Mouse (Mus musculus) embryonic facial prominence, embryonic 12.5 days (tissue): ENCODE measurements around the gene Chd5. TPM values are rescaled to one million over a fixed set of nuclear protein-coding genes. Genes with fewer than 3 reads are reported as not detected.

Experiments
- ATAC-seq: fragments of 200-750 bp; cut with Nextera tagmentation; 2 replicates; pipeline ENCODE4 v1.8.0; 2017; ENCODE audit not compliant: insufficient number of reproducible peaks, insufficient read depth, low FRiP score, low TSS enrichment
- H3K27ac ChIP-seq: fragments of 300-500 bp; sonication (generic); 2 replicates; pipeline ENCODE4 v1.5.1; 2016; ENCODE audit warnings: mild to moderate bottlenecking
- H3K27me3 ChIP-seq: fragments of 300-500 bp; sonication (generic); 2 replicates; pipeline ENCODE4 v1.6.1; 2016; ENCODE audit warnings: mild to moderate bottlenecking, moderate library complexity
- H3K36me3 ChIP-seq: fragments of 300-500 bp; sonication (generic); 2 replicates; pipeline ENCODE4 v1.6.1; 2016; ENCODE audit warnings: mild to moderate bottlenecking
- H3K4me1 ChIP-seq: fragments of 300-500 bp; sonication (generic); 2 replicates; pipeline ENCODE4 v1.6.1; 2016
- H3K4me2 ChIP-seq: fragments of 300-500 bp; sonication (generic); replicated peaks from 2 replicates; pipeline ENCODE4 v1.6.1; 2016; ENCODE audit warnings: mild to moderate bottlenecking, moderate library complexity
- H3K4me3 ChIP-seq: fragments of 300-500 bp; sonication (generic); 2 replicates; pipeline ENCODE4 v1.5.1; 2016; ENCODE audit warnings: mild to moderate bottlenecking
- H3K9ac ChIP-seq: fragments of 300-500 bp; sonication (generic); 2 replicates; pipeline ENCODE4 v1.6.1; 2016; ENCODE audit warnings: mild to moderate bottlenecking, moderate library complexity
- H3K9me3 ChIP-seq: fragments of 300-500 bp; sonication (generic); 2 replicates; pipeline ENCODE4 v1.6.1; 2016; ENCODE audit warnings: mild to moderate bottlenecking, moderate library complexity
- WGBS: fragments of 180-500 bp; shearing (Covaris S2); methylation state at CpG from one replicate; pipeline ENCODE4 v1.1.7; 2016; 5-methylcytosine and 5-hydroxymethylcytosine counted together
- polyA plus RNA-seq: library from polyadenylated mRNA; unstranded; fragments of >200 nt; fragmentation: Nextera tagmentation; extraction: Ambion mirVana; gene quantifications from 2 replicates; pipeline ENCODE4 v1.2.1, GENCODE M21; 2016

The Chd5 gene
- polyA plus RNA-seq, 1 experiment from 2014 or later, result 0.46 TPM

DNA sequence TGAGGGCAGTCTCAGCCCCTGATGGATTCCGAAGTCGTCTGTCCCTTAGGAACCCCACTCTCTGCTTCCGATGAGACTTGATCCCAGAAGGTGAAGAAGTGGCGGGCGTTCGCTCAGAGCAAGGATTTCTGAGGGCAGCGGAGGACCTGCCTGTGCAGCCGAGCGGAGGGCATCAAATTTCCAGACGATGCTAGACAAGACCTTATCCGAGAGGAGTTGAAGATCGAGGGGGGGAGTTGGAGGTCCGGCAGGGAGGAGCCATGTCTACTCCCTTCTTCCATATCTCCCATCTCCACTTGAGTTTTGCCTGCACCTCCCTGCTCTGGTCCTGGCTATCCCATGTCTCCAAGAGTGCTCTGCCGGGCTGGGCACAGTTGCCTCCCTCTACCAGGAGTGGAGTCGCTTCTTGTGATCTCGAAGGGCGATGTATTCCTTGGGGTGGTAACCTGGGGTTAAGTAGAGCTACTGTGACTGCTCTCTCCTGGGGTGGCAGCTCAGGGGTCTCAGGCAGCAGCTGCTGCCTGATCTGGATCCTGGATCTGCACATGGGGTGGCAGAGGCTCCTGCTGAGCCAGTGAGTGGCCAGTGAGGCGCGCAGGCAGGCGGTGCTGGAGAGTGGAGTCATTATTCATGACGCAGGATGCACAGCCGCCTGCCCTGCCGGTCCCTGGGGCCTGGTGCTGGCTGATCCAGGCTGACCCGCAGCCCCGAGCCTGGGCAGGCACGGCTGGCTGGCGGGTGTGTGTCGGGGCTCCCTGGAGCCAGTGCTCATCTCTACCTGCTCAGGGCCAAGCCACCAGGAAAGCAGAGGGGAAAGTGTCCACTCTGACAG, 80.0 kb downstream of the Chd5 start:
- ATAC-seq, result no peak
- no peaks in the 10 kb centered on the region for H3K4me1 ChIP-seq
- H3K4me3 ChIP-seq, result no peak overlapping the region
- no peaks in the 10 kb centered on the region for H3K9me3 ChIP-seq
- H3K4me2 ChIP-seq, result no peak overlapping the region
- no peak overlapping the region for H3K27ac ChIP-seq
- no peaks in the 10 kb centered on the region for H3K27me3 ChIP-seq
- no peaks in the 10 kb centered on the region for H3K36me3 ChIP-seq
- no peak overlapping the region for H3K9ac ChIP-seq
- 30% methylated on average over 28 of the region's 28 CpGs for WGBS

DNA sequence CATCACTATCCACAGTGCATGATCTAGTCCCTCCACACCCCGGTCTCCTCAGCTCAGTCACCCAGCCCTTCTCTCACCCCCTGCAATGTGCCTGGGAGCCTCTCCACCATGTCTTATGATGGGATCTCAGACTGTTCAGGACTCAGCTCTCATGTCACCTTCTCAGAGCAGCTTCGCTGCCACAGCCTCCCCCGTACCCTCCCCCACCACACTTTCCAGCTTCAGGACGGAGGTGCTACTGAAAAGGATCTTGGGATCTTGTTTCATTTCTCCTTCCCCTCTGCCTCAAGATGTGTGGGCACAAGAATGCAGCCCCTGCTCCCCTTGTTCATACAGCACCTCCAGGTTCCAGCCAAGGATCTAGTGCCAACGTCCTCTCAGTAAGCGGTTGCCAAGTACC, 85.1 kb downstream of the Chd5 start:
- H3K9me3 ChIP-seq, result no peaks in the 10 kb centered on the region
- H3K4me2 ChIP-seq, result no peak overlapping the region
- WGBS, result 87% methylated on average over 6 of the region's 6 CpGs
- no peaks in the 10 kb centered on the region for H3K36me3 ChIP-seq
- ATAC-seq, result no peak
- no peak overlapping the region for H3K4me3 ChIP-seq
- H3K4me1 ChIP-seq, result no peaks in the 10 kb centered on the region
- no peaks in the 10 kb centered on the region for H3K27me3 ChIP-seq
- H3K27ac ChIP-seq, result no peak overlapping the region
- H3K9ac ChIP-seq, result no peak overlapping the region

DNA sequence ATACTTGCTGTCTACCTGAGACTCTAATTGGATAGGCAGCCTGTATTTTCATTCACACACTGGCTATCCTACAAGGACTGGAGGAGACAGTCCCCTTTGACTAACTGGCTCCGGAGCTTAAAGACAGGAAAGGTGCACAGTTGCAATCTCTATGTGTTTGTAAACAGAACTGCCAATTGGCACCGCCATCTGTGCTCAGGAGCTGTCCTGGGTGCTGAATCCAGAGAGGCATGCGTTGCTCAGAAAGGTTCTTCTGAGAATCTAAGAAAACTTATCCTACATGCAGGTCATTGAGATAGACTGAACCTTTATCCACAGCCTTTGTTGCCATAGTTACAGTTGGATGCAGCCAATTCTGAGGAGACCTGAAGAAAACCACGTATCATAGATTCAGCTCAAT, 85.9 kb downstream of the Chd5 start:
- no peak overlapping the region for H3K9ac ChIP-seq
- no peak overlapping the region for H3K27ac ChIP-seq
- H3K4me3 ChIP-seq, result no peak overlapping the region
- no peaks in the 10 kb centered on the region for H3K4me1 ChIP-seq
- H3K27me3 ChIP-seq, result no peaks in the 10 kb centered on the region
- H3K36me3 ChIP-seq, result no peaks in the 10 kb centered on the region
- no peak overlapping the region for H3K4me2 ChIP-seq
- WGBS, result 36% methylated on average over 4 of the region's 4 CpGs
- H3K9me3 ChIP-seq, result no peaks in the 10 kb centered on the region
- ATAC-seq, result no peak

DNA sequence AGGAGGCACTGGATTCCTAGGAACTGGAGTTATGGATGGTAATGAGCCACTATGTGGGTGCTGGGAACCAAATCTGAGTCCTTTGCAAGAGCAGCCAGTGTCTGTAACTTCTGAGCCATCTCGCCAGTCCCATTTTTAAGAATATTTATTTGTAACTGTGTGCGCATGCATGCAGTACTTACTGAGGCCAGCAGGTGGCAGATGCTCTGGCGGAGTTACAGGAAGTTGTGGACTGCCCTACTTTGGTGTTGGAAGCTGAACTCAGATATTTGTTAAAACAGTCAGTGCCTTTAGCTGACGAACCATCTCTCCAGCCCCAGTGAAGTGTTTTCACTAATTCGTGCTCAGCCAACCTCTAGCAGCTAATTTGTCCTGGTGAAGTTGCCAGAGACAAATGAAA, 86.5 kb downstream of the Chd5 start:
- H3K27me3 ChIP-seq, result no peaks in the 10 kb centered on the region
- 66% methylated on average over 5 of the region's 5 CpGs for WGBS
- no peaks in the 10 kb centered on the region for H3K4me1 ChIP-seq
- H3K36me3 ChIP-seq, result no peaks in the 10 kb centered on the region
- no peaks in the 10 kb centered on the region for H3K9me3 ChIP-seq
- H3K4me3 ChIP-seq, result no peak overlapping the region
- no peak overlapping the region for H3K9ac ChIP-seq
- H3K4me2 ChIP-seq, result no peak overlapping the region
- no peak overlapping the region for H3K27ac ChIP-seq
- no peak for ATAC-seq

DNA sequence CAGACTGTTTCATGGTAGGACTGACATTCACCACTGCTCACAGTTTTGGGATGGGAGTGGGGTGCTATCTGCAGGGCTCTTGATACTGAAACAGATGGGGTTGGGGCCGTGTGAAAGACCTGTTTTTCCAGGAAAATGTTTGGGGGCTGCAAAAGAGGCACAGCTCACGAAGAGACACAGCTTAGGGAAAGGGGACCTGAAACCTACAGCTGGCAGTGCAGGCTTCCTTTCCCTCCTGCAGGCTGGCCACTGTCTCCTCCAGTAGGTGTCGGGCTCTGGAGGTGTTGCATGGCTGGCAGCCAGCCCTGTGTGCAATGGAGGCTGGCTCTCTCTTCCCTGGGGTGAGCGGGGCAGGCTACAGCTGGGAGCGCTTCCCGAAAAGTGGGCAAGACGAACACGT, 89.8 kb downstream of the Chd5 start:
- no peak for ATAC-seq
- 48% methylated on average over 8 of the region's 8 CpGs for WGBS
- H3K27ac ChIP-seq, result no peak overlapping the region
- H3K4me1 ChIP-seq, result no peaks in the 10 kb centered on the region
- H3K4me3 ChIP-seq, result no peak overlapping the region
- H3K36me3 ChIP-seq, result no peaks in the 10 kb centered on the region
- 0 out of 2 replicates have a peak, but pooled peaks cover 3% of the 10 kb centered on the region for H3K27me3 ChIP-seq
- H3K9me3 ChIP-seq, result no peaks in the 10 kb centered on the region
- no peak overlapping the region for H3K9ac ChIP-seq
- H3K4me2 ChIP-seq, result no peak overlapping the region

DNA sequence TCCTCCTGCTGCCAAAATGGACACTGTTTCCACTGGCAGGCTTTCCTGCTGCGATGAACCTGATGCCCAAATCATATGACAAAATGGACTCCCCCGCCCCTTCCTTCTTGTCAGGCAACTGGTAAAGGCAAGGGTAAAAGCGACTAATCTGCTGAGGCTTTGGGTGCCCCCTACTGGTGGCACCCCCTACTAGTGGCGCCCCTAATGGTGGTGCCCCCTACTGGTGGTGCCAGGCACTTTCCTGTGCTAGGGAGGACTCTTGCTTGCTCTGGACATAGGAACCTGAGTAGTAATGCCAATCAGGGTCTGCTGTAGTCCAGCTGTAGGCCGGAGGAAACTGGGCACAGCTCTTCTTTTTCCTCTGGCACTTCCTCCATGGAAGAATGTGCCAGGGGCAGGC, 93.9 kb downstream of the Chd5 start:
- Histone ChIP-seq H3K9ac (no peak overlapping the region), H3K36me3 (no peaks in the 10 kb centered on the region), H3K9me3 (no peaks in the 10 kb centered on the region), H3K4me1 (0 out of 2 replicates have a peak, but pooled peaks cover 7% of the 10 kb centered on the region), H3K4me3 (no peak overlapping the region), H3K27me3 (0 out of 2 replicates have a peak, but pooled peaks cover 3% of the 10 kb centered on the region), H3K27ac (no peak overlapping the region), H3K4me2 (no peak overlapping the region)
- ATAC-seq, result no peak
- WGBS, result 46% methylated on average over 5 of the region's 5 CpGs

DNA sequence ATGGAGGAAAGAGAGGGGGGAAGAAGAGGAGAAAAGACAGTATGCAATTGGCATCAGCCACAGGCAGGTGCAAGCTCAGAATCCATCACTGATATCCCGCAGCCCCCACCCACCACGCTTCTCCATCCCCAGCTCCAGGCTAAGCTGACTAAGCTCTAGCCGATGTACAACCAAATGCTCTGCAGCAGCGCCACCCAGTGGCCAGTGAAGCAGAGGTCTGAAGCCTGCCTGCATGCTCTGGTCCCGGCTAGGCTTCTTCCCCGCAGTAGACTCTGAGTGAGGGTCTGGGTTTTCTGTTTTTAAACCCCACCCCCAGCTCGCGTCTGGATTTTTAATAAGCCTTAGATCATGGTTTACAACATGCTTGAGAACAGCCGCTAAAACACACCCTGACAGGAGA, 96.4 kb downstream of the Chd5 start:
- Histone ChIP-seq H3K27ac (no peak overlapping the region), H3K4me3 (no peak overlapping the region), H3K9me3 (no peaks in the 10 kb centered on the region), H3K4me2 (peak overlapping the region; percentile 45), H3K9ac (no peak overlapping the region), H3K4me1 (0 out of 2 replicates have a peak, but pooled peaks cover 7% of the 10 kb centered on the region), H3K27me3 (0 out of 2 replicates have a peak, but pooled peaks cover 3% of the 10 kb centered on the region), H3K36me3 (no peaks in the 10 kb centered on the region)
- WGBS, result 3% methylated on average over 9 of the region's 9 CpGs
- 0 out of 2 replicates have a peak, but pooled peaks have one; percentile 57 for ATAC-seq

DNA sequence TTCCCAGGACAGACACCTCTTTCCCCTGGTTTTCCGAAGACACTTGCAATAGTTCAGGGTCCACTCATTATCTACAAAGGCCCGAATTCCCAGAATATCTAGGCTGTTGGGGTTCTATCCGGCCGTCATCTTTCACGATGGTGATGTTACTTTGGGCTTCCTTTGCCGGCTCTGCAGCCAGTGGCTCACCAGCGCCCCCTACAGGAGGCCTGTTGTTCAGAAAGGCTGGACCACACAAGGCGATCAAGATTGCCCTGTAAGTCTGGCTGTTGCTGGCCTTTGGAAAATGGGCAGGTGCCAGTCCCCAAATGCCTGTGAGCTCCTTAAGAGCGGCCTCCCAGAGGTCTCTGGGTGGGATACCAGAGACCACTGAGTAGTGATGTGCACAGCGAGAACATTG, 96.8 kb downstream of the Chd5 start:
- H3K27ac ChIP-seq, result no peak overlapping the region
- WGBS, result 14% methylated on average over 10 of the region's 10 CpGs
- peak overlapping the region; percentile 45 for H3K4me2 ChIP-seq
- no peak for ATAC-seq
- no peaks in the 10 kb centered on the region for H3K9me3 ChIP-seq
- no peaks in the 10 kb centered on the region for H3K36me3 ChIP-seq
- no peak overlapping the region for H3K4me3 ChIP-seq
- 0 out of 2 replicates have a peak, but pooled peaks cover 7% of the 10 kb centered on the region for H3K4me1 ChIP-seq
- H3K27me3 ChIP-seq, result 0 out of 2 replicates have a peak, but pooled peaks cover 3% of the 10 kb centered on the region
- H3K9ac ChIP-seq, result no peak overlapping the region

Other genes starting within 250 kb of the Chd5 start
- 1.1 and 2.1 TPM in 2 replicates for gene Tnfrsf25, start 222.7 kb upstream of the Chd5 start, polyA plus RNA-seq
- 6.4 and 6.6 TPM in 2 replicates for gene Espn, start 186.3 kb upstream of the Chd5 start, polyA plus RNA-seq
- 0.09 TPM in 1 of 2 replicates, not detected in the other for gene Hes2, start 179.8 kb upstream of the Chd5 start, polyA plus RNA-seq
- gene Acot7, start 160.5 kb upstream of the Chd5 start, polyA plus RNA-seq, result 57.9 and 69.8 TPM in 2 replicates
- 9.7 and 10.6 TPM in 2 replicates for gene Gpr153, start 64.4 kb upstream of the Chd5 start, polyA plus RNA-seq
- gene Hes3, start 47.0 kb upstream of the Chd5 start, polyA plus RNA-seq, result 0.09 TPM in 1 of 2 replicates, not detected in the other
- 30.3 and 33.4 TPM in 2 replicates for gene Icmt, start 41.4 kb upstream of the Chd5 start, polyA plus RNA-seq
- gene Rnf207, start 19.7 kb upstream of the Chd5 start, polyA plus RNA-seq, result 1.0 and 2.3 TPM in 2 replicates
- gene Rpl22, start 12.9 kb upstream of the Chd5 start, polyA plus RNA-seq, result 395 and 396 TPM in 2 replicates
- gene Nphp4, start 138.1 kb downstream of the Chd5 start, polyA plus RNA-seq, result 4.2 TPM in 2 replicates
- 12.4 and 15.6 TPM in 2 replicates for gene Kcnab2, start 139.2 kb downstream of the Chd5 start, polyA plus RNA-seq